Mouse (Mus musculus): ENCODE results near the gene P2ry6.
A peak's percentile ranks its signal among the peaks of the same experiment; 100 is the strongest.

DNA sequence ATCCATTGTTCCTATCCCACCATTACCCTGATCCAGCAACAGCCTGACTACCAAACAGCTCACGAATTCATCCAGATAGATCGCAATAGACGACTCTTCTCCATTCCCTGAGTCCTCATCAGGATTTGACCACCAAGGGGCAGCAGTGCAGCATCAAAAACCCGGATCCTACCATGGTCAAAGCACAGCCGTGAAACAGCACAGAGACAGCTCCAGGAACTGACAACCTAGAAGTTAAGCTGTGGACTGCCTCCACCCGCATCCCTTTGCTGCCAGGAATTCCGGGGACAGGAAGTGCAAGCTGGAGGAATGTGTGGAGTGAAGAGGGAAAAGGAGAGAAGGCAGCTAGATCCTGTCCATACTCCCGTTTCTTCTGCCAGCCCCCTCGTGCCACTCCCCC, 13.6 kb upstream of the P2ry6 start:
- peak; percentile 77 for TF ChIP-seq CTCF (IDR thresholded peaks at IDR 0.05; ENCODE audit: extremely low read depth, insufficient read depth, low read length)
- TF ChIP-seq POLR2A (IDR thresholded peaks at IDR 0.05; ENCODE audit: extremely low read depth, insufficient read depth, low read length), result no peak
